Mouse (Mus musculus) layer of hippocampus, adult 18-20 months (tissue): ENCODE measurements around the gene Ripor3. TPM values are rescaled to one million over a fixed set of nuclear protein-coding genes. Genes with fewer than 3 reads are reported as not detected.
A peak's percentile ranks its signal among the peaks of the same experiment; 100 is the strongest.

Experiments used
- DNase-seq, 2 experiments: peaks; one replicate each; pipeline ENCODE4 v3.0.0; 2022; ENCODE audit warnings: low spot score in 2 of 2
- total RNA-seq, 2 experiments: library from RNA; stranded (reverse); gene quantifications; 2 replicates each; pipeline ENCODE4 v1.2.3; 2021

Ripor3 gene
- total RNA-seq, 2 experiments from 2014 or later: 0.52 TPM; not detected in 1

- peak in 1 of 2 experiments; percentile 58 for DNase-seq
Observed at GRCm38 (mm10) chr2:167933397-167933796, 77.0 kb downstream of the Ripor3 start.

GRCm38 (mm10) chr2:167932727-167933231 is 77.6 kb downstream of the Ripor3 start:
- DNase-seq: no peak

GRCm38 (mm10) chr2:167931985-167932726 is 78.3 kb downstream of the Ripor3 start, which contains the start of gene Ptpn1:
Ptpn1 (plus strand) TSS chr2:167932057.
- peak; percentile 98 for DNase-seq

GRCm38 (mm10) chr2:167930975-167931374 is 79.4 kb downstream of the Ripor3 start:
- DNase-seq: no peak

Other genes with a start within 250 kb of the Ripor3 start
- 10 to 100 TPM; 64.8 to 68.8 TPM for gene Ptpn1, start 78.6 kb downstream of the Ripor3 start, total RNA-seq
- gene Pard6b, start 70.4 kb upstream of the Ripor3 start, total RNA-seq: 1 to 10 TPM; 4.0 to 5.0 TPM
- gene Adnp, start 196.5 kb upstream of the Ripor3 start, total RNA-seq: 10 to 100 TPM; 82.7 to 90.3 TPM
- gene Gm20716, start 219.7 kb upstream of the Ripor3 start, total RNA-seq: 10 to 100 TPM; 24.7 to 31.3 TPM
- gene Dpm1, start 220.0 kb upstream of the Ripor3 start, total RNA-seq: 10 to 100 TPM; 68.3 to 74.5 TPM
- gene Mocs3, start 220.0 kb upstream of the Ripor3 start, total RNA-seq: 10 to 100 TPM; 18.1 to 18.2 TPM